Mouse (Mus musculus) forebrain, embryonic 12.5 days (tissue): ENCODE measurements around the gene Cd2. TPM values are rescaled to one million over a fixed set of nuclear protein-coding genes. Genes with fewer than 3 reads are reported as not detected.

ENCODE experiments used
- ATAC-seq: fragments of 200-750 bp; cut with Nextera tagmentation; 2 replicates; pipeline ENCODE4 v1.8.0; 2017; ENCODE audit warnings: moderate TSS enrichment; ENCODE audit not compliant: low FRiP score
- H3K27ac ChIP-seq: fragments of 300-500 bp; sonication (generic); 2 replicates; pipeline ENCODE4 v1.5.1; 2016; ENCODE audit warnings: mild to moderate bottlenecking
- H3K27me3 ChIP-seq: fragments of 300-500 bp; sonication (generic); 2 replicates; pipeline ENCODE4 v1.6.1; 2016; ENCODE audit warnings: mild to moderate bottlenecking
- H3K36me3 ChIP-seq: fragments of 300-500 bp; sonication (generic); replicated peaks from 2 replicates; pipeline ENCODE4 v1.6.1; 2016; ENCODE audit warnings: mild to moderate bottlenecking
- H3K4me1 ChIP-seq: fragments of 300-500 bp; sonication (generic); 2 replicates; pipeline ENCODE4 v1.6.1; 2016
- H3K4me2 ChIP-seq: fragments of 300-500 bp; sonication (generic); 2 replicates; pipeline ENCODE4 v1.6.1; 2016; ENCODE audit warnings: mild to moderate bottlenecking, moderate library complexity
- H3K4me3 ChIP-seq: fragments of 300-500 bp; sonication (generic); replicated peaks from 2 replicates; pipeline ENCODE4 v1.5.1; 2016; ENCODE audit warnings: mild to moderate bottlenecking
- H3K9ac ChIP-seq: fragments of 300-500 bp; sonication (generic); 2 replicates; pipeline ENCODE4 v1.6.1; 2016; ENCODE audit warnings: mild to moderate bottlenecking
- H3K9me3 ChIP-seq: fragments of 300-500 bp; sonication (generic); 2 replicates; pipeline ENCODE4 v1.6.1; 2016
- WGBS: fragments of 180-500 bp; shearing (Covaris S2); methylation state at CpG from one replicate; pipeline ENCODE4 v1.1.7; 2016; 5-methylcytosine and 5-hydroxymethylcytosine counted together
- polyA plus RNA-seq: library from polyadenylated mRNA; unstranded; fragments of >200 nt; fragmentation: Nextera tagmentation; extraction: Ambion mirVana; gene quantifications from 2 replicates; pipeline ENCODE4 v1.2.1, GENCODE M21; 2016

The Cd2 gene
- polyA plus RNA-seq, 1 experiment from 2014 or later, result not detected

DNA sequence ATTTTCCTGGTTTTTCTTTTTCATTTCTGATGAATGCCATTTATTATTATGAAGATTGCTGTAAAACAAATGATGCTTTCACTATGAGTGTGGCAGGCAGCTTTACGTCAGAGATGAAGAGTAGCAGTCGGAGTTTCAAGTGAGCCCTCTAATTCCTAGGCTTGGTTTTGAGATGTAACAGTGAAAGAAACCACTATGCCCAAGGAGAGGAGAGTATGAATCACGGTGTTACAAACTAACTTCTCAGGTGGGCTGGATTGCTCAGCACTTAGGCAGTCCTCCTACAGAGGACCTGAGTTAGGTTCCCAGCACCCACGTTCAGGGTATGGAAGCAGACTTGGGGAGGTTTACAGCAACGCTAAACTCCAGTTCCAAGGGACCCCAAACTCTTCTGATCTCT, 52.4 kb downstream of the Cd2 start:
- H3K4me2 ChIP-seq, result no peak overlapping the region
- no peak overlapping the region for H3K4me3 ChIP-seq
- no peak for ATAC-seq
- H3K9ac ChIP-seq, result no peak overlapping the region
- H3K36me3 ChIP-seq, result no peaks in the 10 kb centered on the region
- H3K27me3 ChIP-seq, result no peaks in the 10 kb centered on the region
- peaks cover 22% of the 10 kb centered on the region for H3K4me1 ChIP-seq
- H3K9me3 ChIP-seq, result no peaks in the 10 kb centered on the region
- no peak overlapping the region for H3K27ac ChIP-seq
- WGBS, result 90% methylated on average over 5 of the region's 5 CpGs

GRCm38 (mm10) chr3:101233424-101233823, 54.3 kb downstream of the Cd2 start:
- no peak overlapping the region for H3K27ac ChIP-seq
- H3K36me3 ChIP-seq, result no peaks in the 10 kb centered on the region
- 93% methylated on average over 5 of the region's 5 CpGs for WGBS
- no peak overlapping the region for H3K4me3 ChIP-seq
- no peaks in the 10 kb centered on the region for H3K9me3 ChIP-seq
- no peak overlapping the region for H3K4me2 ChIP-seq
- H3K4me1 ChIP-seq, result peaks cover 22% of the 10 kb centered on the region
- H3K27me3 ChIP-seq, result no peaks in the 10 kb centered on the region
- no peak for ATAC-seq
- no peak overlapping the region for H3K9ac ChIP-seq

GRCm38 (mm10) chr3:101232570-101232969, 55.2 kb downstream of the Cd2 start:
- Histone ChIP-seq H3K9me3 (no peaks in the 10 kb centered on the region), H3K27me3 (no peaks in the 10 kb centered on the region), H3K36me3 (no peaks in the 10 kb centered on the region), H3K9ac (no peak overlapping the region), H3K4me2 (no peak overlapping the region), H3K4me1 (peaks cover 19% of the 10 kb centered on the region), H3K4me3 (no peak overlapping the region), H3K27ac (no peak overlapping the region)
- ATAC-seq, result no peak
- 39% methylated on average over 8 of the region's 8 CpGs for WGBS

DNA sequence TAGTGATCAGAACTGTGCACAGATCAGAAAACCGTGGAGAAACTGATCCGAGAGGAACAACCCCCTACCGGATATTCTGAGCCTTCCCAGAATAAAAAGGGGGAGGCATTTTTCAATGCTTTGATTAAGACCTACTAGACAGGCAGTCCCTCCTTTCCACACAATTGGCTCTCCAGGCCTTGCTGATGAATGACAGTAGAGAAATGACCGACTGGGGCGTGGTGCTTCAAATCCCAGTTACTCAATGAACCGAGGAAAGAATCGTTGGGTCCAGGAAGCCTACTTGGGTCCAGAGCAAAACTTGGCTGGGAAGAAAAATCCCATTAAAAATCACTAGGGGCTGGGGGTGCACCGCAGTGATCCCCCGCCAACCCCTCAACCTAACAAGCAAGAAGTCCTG, 57.5 kb downstream of the Cd2 start:
- WGBS, result 70% methylated on average over 9 of the region's 9 CpGs
- Histone ChIP-seq H3K9me3 (no peaks in the 10 kb centered on the region), H3K4me3 (no peak overlapping the region), H3K27me3 (no peaks in the 10 kb centered on the region), H3K4me2 (no peak overlapping the region), H3K9ac (no peak overlapping the region), H3K27ac (no peak overlapping the region), H3K36me3 (no peaks in the 10 kb centered on the region), H3K4me1 (peaks cover 6% of the 10 kb centered on the region)
- ATAC-seq, result no peak

DNA sequence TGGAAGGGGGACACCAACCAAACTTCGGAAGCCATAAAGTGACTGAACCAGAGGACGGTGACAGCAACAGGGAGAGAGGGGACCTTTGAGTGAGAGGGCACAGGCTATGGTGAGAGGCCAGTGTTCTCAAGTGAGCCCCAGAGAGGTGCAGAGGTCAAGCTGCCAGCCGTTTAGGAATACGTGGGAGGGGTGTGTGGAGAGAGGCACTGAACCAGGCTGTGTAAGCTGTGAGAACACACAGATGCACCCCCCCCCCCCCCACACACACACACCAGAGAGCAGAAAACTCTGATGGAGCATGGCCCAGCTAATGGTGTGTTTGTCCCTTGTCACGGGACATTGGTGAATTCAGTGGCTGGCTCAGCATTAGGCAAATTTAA, 58.2 kb downstream of the Cd2 start:
- Histone ChIP-seq H3K27ac (no peak overlapping the region), H3K36me3 (no peaks in the 10 kb centered on the region), H3K9ac (no peak overlapping the region), H3K9me3 (no peaks in the 10 kb centered on the region), H3K27me3 (no peaks in the 10 kb centered on the region), H3K4me1 (peaks cover 6% of the 10 kb centered on the region), H3K4me2 (no peak overlapping the region), H3K4me3 (no peak overlapping the region)
- ATAC-seq, result no peak
- 62% methylated on average over 5 of the region's 5 CpGs for WGBS

DNA sequence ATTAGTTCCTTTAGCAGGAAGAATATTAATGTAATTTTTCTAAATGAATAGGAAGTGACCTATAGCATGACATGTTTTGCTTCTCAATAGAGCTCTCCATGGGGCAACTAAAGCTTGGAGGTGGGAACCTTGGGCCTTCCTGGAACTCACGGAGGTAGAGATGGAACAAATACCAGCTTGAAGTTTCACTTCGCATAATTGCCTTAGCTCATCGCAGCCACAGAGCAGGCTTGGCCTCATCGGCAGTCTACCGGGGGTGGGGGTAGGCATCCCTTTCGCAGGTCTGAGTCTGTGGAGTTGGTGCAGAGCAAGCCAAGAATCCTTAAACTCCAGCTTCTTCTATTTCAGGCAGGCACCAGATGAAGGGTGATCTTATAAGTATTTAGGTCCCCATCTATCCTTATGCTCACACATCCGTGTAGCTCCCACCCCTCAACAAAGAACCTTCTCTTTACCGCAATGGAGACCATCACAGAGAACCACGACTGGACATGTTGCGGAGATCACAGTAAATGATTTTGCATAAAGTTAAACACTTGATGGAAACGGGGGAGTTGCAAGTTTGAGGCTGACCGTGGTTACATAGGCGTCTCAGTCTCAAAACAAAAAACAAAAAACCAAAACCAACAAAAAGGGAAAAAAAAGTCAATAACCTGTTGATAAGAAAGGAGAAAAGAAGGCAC, 58.7 kb downstream of the Cd2 start:
- H3K9ac ChIP-seq, result no peak overlapping the region
- H3K27me3 ChIP-seq, result no peaks in the 10 kb centered on the region
- ATAC-seq, result no peak
- no peaks in the 10 kb centered on the region for H3K36me3 ChIP-seq
- no peak overlapping the region for H3K4me3 ChIP-seq
- H3K27ac ChIP-seq, result no peak overlapping the region
- H3K4me1 ChIP-seq, result peaks cover 6% of the 10 kb centered on the region
- 89% methylated on average over 13 of the region's 13 CpGs for WGBS
- no peak overlapping the region for H3K4me2 ChIP-seq
- H3K9me3 ChIP-seq, result no peaks in the 10 kb centered on the region

- peaks cover 6% of the 10 kb centered on the region for H3K4me1 ChIP-seq
- no peaks in the 10 kb centered on the region for H3K36me3 ChIP-seq
- H3K4me2 ChIP-seq, result no peak overlapping the region
- H3K9ac ChIP-seq, result no peak overlapping the region
- 85% methylated on average over 5 of the region's 5 CpGs for WGBS
- no peaks in the 10 kb centered on the region for H3K9me3 ChIP-seq
- ATAC-seq, result no peak
- no peak overlapping the region for H3K27ac ChIP-seq
- no peak overlapping the region for H3K4me3 ChIP-seq
- H3K27me3 ChIP-seq, result no peaks in the 10 kb centered on the region
Measured at GRCm38 (mm10) chr3:101228066-101228465, 59.7 kb downstream of the Cd2 start.

Other genes starting within 250 kb of the Cd2 start
- 3.9 and 4.5 TPM in 2 replicates for gene Ptgfrn, start 177.7 kb downstream of the Cd2 start, polyA plus RNA-seq
- 27.8 and 29.0 TPM in 2 replicates for gene Igsf3, start 89.1 kb upstream of the Cd2 start, polyA plus RNA-seq